Mouse (Mus musculus) heart, embryonic 10.5 days (tissue): Measurements from ENCODE around the gene Mmaa. TPM values are rescaled to one million over a fixed set of nuclear protein-coding genes. Genes with fewer than 3 reads are reported as not detected.

Experiments used
- DNase-seq: peaks from one replicate; pipeline ENCODE4 v3.0.0-alpha.2; 2017; ENCODE audit warnings: low spot score
- H3K27ac ChIP-seq: fragments of 300-500 bp; sonication (generic); 2 replicates; pipeline ENCODE4 v1.5.1; 2016; ENCODE audit warnings: mild to moderate bottlenecking
- H3K27me3 ChIP-seq: fragments of 300-500 bp; sonication (generic); 2 replicates; pipeline ENCODE4 v1.6.1; 2016; ENCODE audit warnings: mild to moderate bottlenecking; ENCODE audit not compliant: poor library complexity, insufficient read depth, severe bottlenecking
- H3K36me3 ChIP-seq: fragments of 300-500 bp; sonication (generic); 2 replicates; pipeline ENCODE4 v1.6.1; 2016; ENCODE audit warnings: mild to moderate bottlenecking, moderate library complexity
- H3K4me1 ChIP-seq: fragments of 300-500 bp; sonication (generic); 2 replicates; pipeline ENCODE4 v1.6.1; 2016; ENCODE audit warnings: mild to moderate bottlenecking
- H3K4me3 ChIP-seq: fragments of 300-500 bp; sonication (generic); 2 replicates; pipeline ENCODE4 v1.5.1; 2016; ENCODE audit warnings: mild to moderate bottlenecking, moderate library complexity
- H3K9me3 ChIP-seq: fragments of 300-500 bp; sonication (generic); 2 replicates; pipeline ENCODE4 v1.6.1; 2016; ENCODE audit warnings: mild to moderate bottlenecking, moderate library complexity
- WGBS: fragments of 180-500 bp; shearing (Covaris S2); methylation state at CpG from one replicate; pipeline ENCODE4 v1.1.7; 2016; 5-methylcytosine and 5-hydroxymethylcytosine counted together
- polyA plus RNA-seq: library from polyadenylated mRNA; unstranded; fragments of >200 nt; fragmentation: Nextera tagmentation; extraction: Ambion mirVana; gene quantifications from 2 replicates; pipeline ENCODE4 v1.2.1, GENCODE M21; 2016

The Mmaa gene
- polyA plus RNA-seq, 1 experiment from 2014 or later, result 9.9 TPM

DNA sequence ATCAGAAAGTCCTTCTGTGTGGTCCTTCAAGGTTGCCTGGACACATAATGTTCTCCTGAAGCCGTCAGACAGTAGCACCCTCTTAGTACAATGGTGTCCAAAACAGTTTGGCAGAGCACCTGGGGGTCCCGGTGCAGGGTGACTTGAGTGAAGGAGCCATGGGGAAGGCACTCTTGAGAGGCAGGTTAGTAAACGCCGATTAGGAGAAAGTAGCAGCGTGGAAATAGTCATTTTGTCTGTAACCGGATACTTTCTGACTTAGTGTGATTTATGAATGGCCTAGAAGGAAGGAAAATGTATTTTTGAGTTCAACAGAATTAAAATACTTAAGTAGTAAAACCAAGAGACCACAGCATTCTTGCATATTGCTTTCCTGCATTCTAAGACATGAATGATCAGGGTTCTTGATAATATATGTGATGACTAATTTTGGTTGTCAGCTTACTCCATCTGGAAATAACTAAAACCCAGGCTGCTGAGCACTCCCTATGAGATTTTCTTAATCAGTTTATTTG is 13.3 kb downstream of the Mmaa start:
- H3K27me3 ChIP-seq, result no peaks in the 10 kb centered on the region
- H3K9me3 ChIP-seq, result no peaks in the 10 kb centered on the region
- no peak overlapping the region for H3K27ac ChIP-seq
- WGBS, result 88% methylated on average over 6 of the region's 6 CpGs
- H3K4me1 ChIP-seq, result no peaks in the 10 kb centered on the region
- no peak overlapping the region for H3K4me3 ChIP-seq
- no peak for DNase-seq
- H3K36me3 ChIP-seq, result peaks cover 10% of the 10 kb centered on the region; the same call in 1 of the 2 replicates

DNA sequence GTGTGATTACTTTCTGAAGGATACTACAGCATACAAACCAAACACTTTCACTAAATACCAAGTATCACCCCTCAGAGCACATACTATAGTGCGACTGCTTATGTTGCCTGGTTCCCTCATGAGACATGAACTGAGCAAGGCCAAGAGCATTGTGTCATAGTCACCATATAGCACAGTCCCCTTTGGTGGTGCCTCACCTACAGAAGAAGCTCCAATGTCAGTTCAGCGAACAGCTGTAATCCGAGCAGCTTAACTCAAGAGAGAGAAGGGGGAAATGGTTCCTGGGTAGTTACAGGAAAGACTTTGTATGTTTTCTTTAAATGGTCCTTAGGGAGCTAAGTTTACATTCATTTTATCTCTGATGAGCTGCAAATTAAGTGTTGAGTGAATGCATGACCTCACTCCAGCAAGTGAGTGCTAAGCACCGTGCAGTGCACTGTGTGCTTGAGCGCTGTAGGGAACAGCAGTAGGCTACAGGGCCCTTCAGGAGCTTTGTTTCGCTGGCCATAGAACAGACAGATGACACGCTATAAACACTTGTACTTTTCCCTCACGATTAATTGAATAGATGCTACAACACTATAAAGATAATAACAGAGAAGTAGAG is 17.4 kb downstream of the Mmaa start:
- H3K27ac ChIP-seq, result no peak overlapping the region
- no peak for DNase-seq

GRCm38 (mm10) chr8:79274940-79275339 is 19.8 kb downstream of the Mmaa start:
- H3K9me3 ChIP-seq, result no peaks in the 10 kb centered on the region
- DNase-seq, result no peak
- no peak overlapping the region for H3K4me3 ChIP-seq
- H3K4me1 ChIP-seq, result peaks cover 4% of the 10 kb centered on the region; the same call in 1 of the 2 replicates
- peaks cover 32% of the 10 kb centered on the region; the same call in 1 of the 2 replicates for H3K36me3 ChIP-seq
- no peaks in the 10 kb centered on the region for H3K27me3 ChIP-seq
- H3K27ac ChIP-seq, result no peak overlapping the region
- WGBS, result 89% methylated on average over 10 of the region's 10 CpGs

More for the DNA sequence above, 17.4 kb downstream of the Mmaa start:
- Histone ChIP-seq H3K36me3 (peaks cover 32% of the 10 kb centered on the region; the same call in 1 of the 2 replicates), H3K9me3 (no peaks in the 10 kb centered on the region), H3K4me3 (no peak overlapping the region), H3K4me1 (peaks cover 4% of the 10 kb centered on the region; the same call in 1 of the 2 replicates), H3K27me3 (no peaks in the 10 kb centered on the region)
- 59% methylated on average over 8 of the region's 8 CpGs for WGBS

DNA sequence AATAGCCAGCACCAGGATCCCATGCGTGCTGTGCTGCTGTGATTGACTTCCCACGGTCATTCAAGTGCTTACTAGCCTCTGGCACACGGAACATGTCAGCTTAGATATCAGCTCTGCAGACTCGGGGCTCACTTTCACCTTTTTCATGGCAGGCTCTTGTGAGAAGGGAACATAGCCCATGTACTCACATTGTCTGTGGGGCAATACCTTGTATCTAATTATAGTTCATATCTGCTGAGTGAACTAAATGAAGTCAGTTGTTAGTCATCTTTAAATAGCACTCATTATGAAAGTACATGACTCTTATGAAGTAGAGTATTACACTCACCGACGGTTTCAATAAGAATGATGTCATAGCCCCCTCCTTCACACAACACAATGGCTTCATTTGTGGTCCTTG is 21.0 kb downstream of the Mmaa start:
- H3K4me1 ChIP-seq, result peaks cover 4% of the 10 kb centered on the region; the same call in 1 of the 2 replicates
- no peaks in the 10 kb centered on the region for H3K9me3 ChIP-seq
- H3K36me3 ChIP-seq, result peaks cover 38% of the 10 kb centered on the region; the same call in 1 of the 2 replicates
- H3K27ac ChIP-seq, result no peak overlapping the region
- no peak overlapping the region for H3K4me3 ChIP-seq
- H3K27me3 ChIP-seq, result no peaks in the 10 kb centered on the region
- 79% methylated on average over 6 of the region's 6 CpGs for WGBS
- no peak for DNase-seq

GRCm38 (mm10) chr8:79272676-79273075 is 22.1 kb downstream of the Mmaa start:
- WGBS, result 79% methylated on average over 4 of the region's 4 CpGs
- no peak for DNase-seq
- H3K36me3 ChIP-seq, result peaks cover 46% of the 10 kb centered on the region; the same call in 1 of the 2 replicates

GRCm38 (mm10) chr8:79268921-79269320 is 25.8 kb downstream of the Mmaa start:
- H3K4me1 ChIP-seq, result no peaks in the 10 kb centered on the region
- no peak for DNase-seq
- H3K27me3 ChIP-seq, result no peaks in the 10 kb centered on the region
- no peak overlapping the region for H3K4me3 ChIP-seq
- no peak overlapping the region for H3K27ac ChIP-seq
- H3K36me3 ChIP-seq, result peaks cover 39% of the 10 kb centered on the region; the same call in 1 of the 2 replicates
- WGBS, result 90% methylated on average over 7 of the region's 7 CpGs
- H3K9me3 ChIP-seq, result no peaks in the 10 kb centered on the region

More at GRCm38 (mm10) chr8:79272676-79273075, 22.1 kb downstream of the Mmaa start:
- H3K4me3 ChIP-seq, result no peak overlapping the region
- H3K27ac ChIP-seq, result no peak overlapping the region
- peaks cover 4% of the 10 kb centered on the region; the same call in 1 of the 2 replicates for H3K4me1 ChIP-seq
- H3K9me3 ChIP-seq, result no peaks in the 10 kb centered on the region
- no peaks in the 10 kb centered on the region for H3K27me3 ChIP-seq

GRCm38 (mm10) chr8:79261920-79262319 is 32.8 kb downstream of the Mmaa start:
- DNase-seq, result no peak
- Histone ChIP-seq H3K4me3 (no peak overlapping the region), H3K9me3 (no peaks in the 10 kb centered on the region), H3K4me1 (no peaks in the 10 kb centered on the region), H3K27ac (no peak overlapping the region), H3K27me3 (no peaks in the 10 kb centered on the region), H3K36me3 (no peaks in the 10 kb centered on the region)
- 83% methylated on average over 5 of the region's 5 CpGs for WGBS

DNA sequence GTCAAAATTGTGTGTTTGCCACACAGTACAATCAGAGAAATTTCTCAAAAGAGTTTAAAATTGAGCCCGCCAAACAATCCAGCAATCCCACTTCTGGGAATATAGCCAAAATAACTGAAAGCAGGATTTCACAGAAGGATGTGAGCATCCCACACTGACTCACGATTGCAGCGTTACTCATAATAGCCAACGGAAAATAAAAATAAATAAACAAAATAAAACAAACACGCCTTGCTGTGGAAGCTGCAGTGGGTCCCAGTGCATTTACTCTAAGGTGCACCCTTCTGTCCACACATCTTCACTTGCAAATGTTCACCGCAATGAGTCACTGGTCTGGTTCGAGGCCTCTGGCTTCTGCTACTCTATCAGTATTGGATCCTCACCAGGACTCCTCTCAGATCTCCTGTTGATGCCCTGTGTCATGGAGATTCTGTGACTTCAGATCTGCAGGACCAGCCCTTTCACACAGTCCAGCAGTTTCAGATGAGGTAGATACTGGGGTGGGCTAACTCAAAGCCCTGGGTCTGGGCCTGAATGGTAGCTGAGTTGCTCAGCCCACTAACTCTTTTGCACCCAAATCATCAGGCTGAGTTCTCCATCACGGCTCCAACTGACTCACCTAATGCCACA is 38.5 kb downstream of the Mmaa start:
- no peaks in the 10 kb centered on the region for H3K9me3 ChIP-seq
- no peak overlapping the region for H3K27ac ChIP-seq
- WGBS, result 74% methylated on average over 8 of the region's 8 CpGs
- H3K36me3 ChIP-seq, result no peaks in the 10 kb centered on the region
- no peak overlapping the region for H3K4me3 ChIP-seq
- no peaks in the 10 kb centered on the region for H3K4me1 ChIP-seq
- no peak for DNase-seq
- no peaks in the 10 kb centered on the region for H3K27me3 ChIP-seq

- no peak for DNase-seq
- 85% methylated on average over 6 of the region's 6 CpGs for WGBS
- no peak overlapping the region for H3K27ac ChIP-seq
Measured at GRCm38 (mm10) chr8:79253742-79254141, 41.0 kb downstream of the Mmaa start.

GRCm38 (mm10) chr8:79248470-79248869 is 46.3 kb downstream of the Mmaa start, which contains the start of gene 1700011L22Rik:
Gene 1700011L22Rik, minus strand, starts transcription at chr8:79248570.
- H3K27ac ChIP-seq, result 0 out of 2 replicates have a peak within 1 kb of the TSS, but pooled peaks have one; percentile 24
- WGBS, result 83% methylated on average over 6 of the region's 6 CpGs
- DNase-seq, result no peak

More at GRCm38 (mm10) chr8:79253742-79254141, 41.0 kb downstream of the Mmaa start:
- H3K4me1 ChIP-seq, result no peaks in the 10 kb centered on the region
- H3K9me3 ChIP-seq, result no peaks in the 10 kb centered on the region
- H3K27me3 ChIP-seq, result no peaks in the 10 kb centered on the region
- H3K36me3 ChIP-seq, result no peaks in the 10 kb centered on the region
- H3K4me3 ChIP-seq, result no peak overlapping the region

DNA sequence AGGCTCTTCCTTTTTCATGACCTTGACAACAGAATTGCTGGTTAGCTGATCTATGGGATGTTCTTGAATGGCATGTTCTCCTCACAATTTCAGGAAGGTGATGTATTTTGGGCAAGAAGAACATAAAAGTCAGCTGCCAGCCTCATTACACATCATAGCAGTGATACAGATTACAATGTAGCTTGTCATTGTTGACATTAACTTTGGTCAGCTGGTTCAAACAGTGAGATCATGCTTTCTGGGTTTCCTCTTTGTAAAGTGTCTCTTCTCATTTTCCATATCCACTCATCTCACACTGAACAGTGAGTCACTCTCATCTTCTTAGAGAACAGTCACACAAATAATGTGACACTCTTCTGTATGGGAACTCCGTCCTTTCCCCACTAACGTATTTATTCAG is 51.3 kb downstream of the Mmaa start:
- no peak overlapping the region for H3K4me3 ChIP-seq
- H3K27ac ChIP-seq, result no peak overlapping the region
- no peaks in the 10 kb centered on the region for H3K9me3 ChIP-seq
- 88% methylated on average over 2 of the region's 2 CpGs for WGBS
- H3K4me1 ChIP-seq, result peaks cover 28% of the 10 kb centered on the region
- H3K27me3 ChIP-seq, result no peaks in the 10 kb centered on the region
- no peaks in the 10 kb centered on the region for H3K36me3 ChIP-seq
- DNase-seq, result no peak

More at GRCm38 (mm10) chr8:79248470-79248869, 46.3 kb downstream of the Mmaa start, which contains the start of gene 1700011L22Rik:
- Histone ChIP-seq H3K27me3 (no peaks in the 10 kb centered on the region), H3K4me1 (peaks cover 28% of the 10 kb centered on the region), H3K9me3 (no peaks in the 10 kb centered on the region), H3K36me3 (no peaks in the 10 kb centered on the region), H3K4me3 (no peak within 1 kb of the TSS)

- no peaks in the 10 kb centered on the region for H3K36me3 ChIP-seq
- DNase-seq, result no peak
- H3K27me3 ChIP-seq, result no peaks in the 10 kb centered on the region
- H3K4me1 ChIP-seq, result no peaks in the 10 kb centered on the region
- no peak overlapping the region for H3K27ac ChIP-seq
- H3K9me3 ChIP-seq, result no peaks in the 10 kb centered on the region
- no peak overlapping the region for H3K4me3 ChIP-seq
- WGBS, result 85% methylated on average over 7 of the region's 7 CpGs
Measured at GRCm38 (mm10) chr8:79239996-79240395, 54.7 kb downstream of the Mmaa start.

GRCm38 (mm10) chr8:79239320-79239719 is 55.4 kb downstream of the Mmaa start:
- WGBS, result 80% methylated on average over 3 of the region's 3 CpGs

More at GRCm38 (mm10) chr8:79239320-79239719, 55.4 kb downstream of the Mmaa start:
- H3K4me1 ChIP-seq, result no peaks in the 10 kb centered on the region
- H3K36me3 ChIP-seq, result no peaks in the 10 kb centered on the region
- H3K9me3 ChIP-seq, result no peaks in the 10 kb centered on the region
- H3K4me3 ChIP-seq, result no peak overlapping the region
- DNase-seq, result no peak
- H3K27me3 ChIP-seq, result no peaks in the 10 kb centered on the region
- no peak overlapping the region for H3K27ac ChIP-seq
